Mouse (Mus musculus) midbrain, embryonic 16.5 days (tissue): Measurements from ENCODE around the gene Sod3. TPM values are rescaled to one million over a fixed set of nuclear protein-coding genes. Genes with fewer than 3 reads are reported as not detected.

Source experiments
- ATAC-seq: fragments of 200-750 bp; cut with Nextera tagmentation; 2 replicates; pipeline ENCODE4 v1.8.0; 2017; ENCODE audit warnings: moderate TSS enrichment
- H3K27ac ChIP-seq: fragments of 300-500 bp; sonication (generic); 2 replicates; pipeline ENCODE4 v1.5.1; 2014; ENCODE audit warnings: mild to moderate bottlenecking, low read length, mixed read lengths
- H3K27me3 ChIP-seq: fragments of 300-500 bp; sonication (generic); 2 replicates; pipeline ENCODE4 v1.6.1; 2014; ENCODE audit warnings: low read depth, low read length, mixed read lengths; ENCODE audit not compliant: control insufficient read depth, insufficient read depth
- H3K36me3 ChIP-seq: fragments of 300-500 bp; sonication (generic); 2 replicates; pipeline ENCODE4 v1.6.1; 2014; ENCODE audit warnings: mild to moderate bottlenecking, low read length, moderate library complexity, mixed read lengths; ENCODE audit not compliant: control insufficient read depth, insufficient read depth
- H3K4me1 ChIP-seq: fragments of 300-500 bp; sonication (generic); 2 replicates; pipeline ENCODE4 v1.6.1; 2014; ENCODE audit warnings: mild to moderate bottlenecking, low read length, mixed read lengths; ENCODE audit not compliant: control insufficient read depth, insufficient read depth
- H3K4me2 ChIP-seq: fragments of 300-500 bp; sonication (generic); 2 replicates; pipeline ENCODE4 v1.6.1; 2014; ENCODE audit warnings: mild to moderate bottlenecking, low read length, mixed read lengths
- H3K4me3 ChIP-seq: fragments of 300-500 bp; sonication (generic); 2 replicates; pipeline ENCODE4 v1.5.1; 2014; ENCODE audit warnings: low read depth, mild to moderate bottlenecking, low read length, moderate library complexity, mixed read lengths
- H3K9ac ChIP-seq: fragments of 300-500 bp; sonication (generic); 2 replicates; pipeline ENCODE4 v1.6.1; 2014; ENCODE audit warnings: low read depth, low read length, mixed read lengths
- H3K9me3 ChIP-seq: fragments of 300-500 bp; sonication (generic); replicated peaks from 2 replicates; pipeline ENCODE4 v1.6.1; 2014; ENCODE audit warnings: mild to moderate bottlenecking, low read length, mixed read lengths; ENCODE audit not compliant: control insufficient read depth, poor library complexity, severe bottlenecking
- WGBS: fragments of 180-500 bp; shearing (Covaris S2); extraction: QIAGEN DNeasy Blood & Tissue Kit; methylation state at CpG from one replicate; pipeline ENCODE4 v1.1.7; 2014; 5-methylcytosine and 5-hydroxymethylcytosine counted together
- polyA plus RNA-seq: library from polyadenylated mRNA; unstranded; fragments of >200 nt; fragmentation: Nextera tagmentation; extraction: Ambion mirVana; gene quantifications from 2 replicates; pipeline ENCODE4 v1.2.1, GENCODE M21; 2015

Gene Sod3
- polyA plus RNA-seq, 1 experiment from 2014 or later, result 2.8 TPM

DNA sequence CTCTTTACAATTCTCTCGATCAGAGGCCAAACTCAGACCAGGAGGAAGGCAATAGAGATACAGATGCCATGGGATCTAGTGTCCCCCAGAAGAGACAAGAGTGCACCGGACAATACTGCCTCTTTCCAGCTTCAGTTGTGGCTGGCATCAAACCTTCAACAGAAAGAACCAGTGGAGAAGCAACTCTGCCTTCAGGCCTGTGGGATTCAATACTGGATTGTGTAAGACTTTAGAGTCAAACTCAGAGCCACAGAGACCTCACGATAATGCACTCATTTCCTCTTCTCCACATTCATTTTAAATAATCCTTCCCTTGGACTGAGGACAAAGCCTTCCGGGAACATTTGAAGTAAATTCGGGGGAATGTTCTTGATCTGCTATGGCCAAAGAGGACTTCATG is 10.9 kb upstream of the Sod3 start:
- Histone ChIP-seq H3K27me3 (no peaks in the 10 kb centered on the region), H3K4me2 (no peak overlapping the region), H3K4me3 (no peak overlapping the region), H3K9me3 (no peaks in the 10 kb centered on the region), H3K4me1 (no peaks in the 10 kb centered on the region), H3K9ac (no peak overlapping the region), H3K27ac (no peak overlapping the region), H3K36me3 (no peaks in the 10 kb centered on the region)
- no peak for ATAC-seq
- WGBS, result 86% methylated on average over 5 of the region's 5 CpGs

DNA sequence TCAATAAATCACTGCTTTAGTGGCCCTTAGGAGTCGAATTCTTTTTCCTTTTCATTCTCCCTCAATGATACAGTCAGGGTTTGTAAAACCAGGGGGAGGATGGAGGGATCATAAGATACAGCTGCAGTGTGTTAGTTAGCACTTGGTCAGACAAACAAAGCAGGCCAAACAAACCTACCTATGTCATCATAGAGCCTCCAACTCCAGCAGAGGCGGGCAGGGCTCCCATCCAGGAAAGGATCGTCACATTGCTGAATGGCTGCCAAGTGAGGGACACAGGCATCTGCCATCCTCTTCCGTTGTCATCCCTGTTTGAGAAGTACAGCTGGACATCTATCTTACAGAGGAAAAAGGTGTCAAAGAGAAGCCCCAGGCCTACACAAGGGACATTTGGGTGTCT is 9.2 kb upstream of the Sod3 start:
- Histone ChIP-seq H3K4me2 (no peak overlapping the region), H3K36me3 (no peaks in the 10 kb centered on the region), H3K4me3 (no peak overlapping the region), H3K9me3 (no peaks in the 10 kb centered on the region), H3K27ac (no peak overlapping the region), H3K4me1 (no peaks in the 10 kb centered on the region), H3K9ac (no peak overlapping the region), H3K27me3 (no peaks in the 10 kb centered on the region)
- 85% methylated on average over 4 of the region's 4 CpGs for WGBS
- no peak for ATAC-seq

GRCm38 (mm10) chr5:52355612-52356011 is 8.0 kb upstream of the Sod3 start:
- no peaks in the 10 kb centered on the region for H3K27me3 ChIP-seq
- H3K36me3 ChIP-seq, result no peaks in the 10 kb centered on the region
- no peak overlapping the region for H3K4me2 ChIP-seq
- H3K9me3 ChIP-seq, result no peaks in the 10 kb centered on the region
- no peak overlapping the region for H3K4me3 ChIP-seq
- peaks cover 4% of the 10 kb centered on the region; the same call in 1 of the 2 replicates for H3K4me1 ChIP-seq
- no peak for ATAC-seq
- 93% methylated on average over 7 of the region's 7 CpGs for WGBS
- no peak overlapping the region for H3K9ac ChIP-seq
- H3K27ac ChIP-seq, result no peak overlapping the region

DNA sequence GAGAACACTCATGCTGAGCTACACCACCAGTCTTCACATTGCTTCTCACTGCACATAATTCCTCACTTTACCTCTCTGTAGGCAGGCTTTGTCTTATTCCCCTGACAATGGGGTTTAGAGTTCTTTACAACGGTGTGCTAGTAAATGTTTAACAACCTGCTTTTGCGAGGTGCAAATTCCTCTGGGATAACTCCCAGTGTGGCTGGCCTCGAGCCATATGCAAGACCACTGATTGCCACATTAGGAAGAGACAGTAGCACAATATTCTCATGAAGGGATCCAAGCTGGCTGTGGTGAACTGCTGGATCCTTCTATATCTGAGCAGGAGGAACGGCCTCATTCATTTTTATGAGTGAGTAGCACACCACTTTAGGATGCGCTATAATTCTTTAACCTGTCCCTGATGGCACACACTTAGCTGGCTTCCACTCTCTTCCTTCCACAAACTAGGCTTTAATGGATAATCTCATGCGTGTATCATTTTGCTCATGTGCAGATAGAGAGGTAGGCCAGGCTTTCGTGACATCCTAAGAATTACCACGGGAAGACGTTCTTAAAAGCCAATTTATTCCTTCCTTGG is 6.3 kb upstream of the Sod3 start:
- Histone ChIP-seq H3K4me3 (no peak overlapping the region), H3K27me3 (no peaks in the 10 kb centered on the region), H3K9ac (no peak overlapping the region), H3K36me3 (no peaks in the 10 kb centered on the region), H3K4me1 (peaks cover 4% of the 10 kb centered on the region; the same call in 1 of the 2 replicates), H3K9me3 (no peaks in the 10 kb centered on the region), H3K27ac (no peak overlapping the region), H3K4me2 (no peak overlapping the region)
- 60% methylated on average over 9 of the region's 9 CpGs for WGBS
- ATAC-seq, result no peak

- H3K4me1 ChIP-seq, result peaks cover 5% of the 10 kb centered on the region; the same call in 1 of the 2 replicates
- H3K4me3 ChIP-seq, result no peak overlapping the region
- no peak overlapping the region for H3K27ac ChIP-seq
- H3K36me3 ChIP-seq, result no peaks in the 10 kb centered on the region
- no peak overlapping the region for H3K4me2 ChIP-seq
- H3K9me3 ChIP-seq, result no peaks in the 10 kb centered on the region
- no peak for ATAC-seq
- no peak overlapping the region for H3K9ac ChIP-seq
- H3K27me3 ChIP-seq, result no peaks in the 10 kb centered on the region
- 87% methylated on average over 6 of the region's 6 CpGs for WGBS
Observed at GRCm38 (mm10) chr5:52358120-52358519, 5.5 kb upstream of the Sod3 start.

GRCm38 (mm10) chr5:52360286-52361049 is 3.1 kb upstream of the Sod3 start:
- peak; percentile 74 for ATAC-seq
- WGBS, result 58% methylated on average over 21 of the region's 21 CpGs
- no peak overlapping the region for H3K9ac ChIP-seq
- H3K9me3 ChIP-seq, result no peaks in the 10 kb centered on the region
- no peak overlapping the region for H3K4me3 ChIP-seq
- no peak overlapping the region for H3K4me2 ChIP-seq
- H3K36me3 ChIP-seq, result no peaks in the 10 kb centered on the region
- no peaks in the 10 kb centered on the region for H3K27me3 ChIP-seq
- H3K4me1 ChIP-seq, result peaks cover 6% of the 10 kb centered on the region; the same call in 1 of the 2 replicates
- H3K27ac ChIP-seq, result no peak overlapping the region

DNA sequence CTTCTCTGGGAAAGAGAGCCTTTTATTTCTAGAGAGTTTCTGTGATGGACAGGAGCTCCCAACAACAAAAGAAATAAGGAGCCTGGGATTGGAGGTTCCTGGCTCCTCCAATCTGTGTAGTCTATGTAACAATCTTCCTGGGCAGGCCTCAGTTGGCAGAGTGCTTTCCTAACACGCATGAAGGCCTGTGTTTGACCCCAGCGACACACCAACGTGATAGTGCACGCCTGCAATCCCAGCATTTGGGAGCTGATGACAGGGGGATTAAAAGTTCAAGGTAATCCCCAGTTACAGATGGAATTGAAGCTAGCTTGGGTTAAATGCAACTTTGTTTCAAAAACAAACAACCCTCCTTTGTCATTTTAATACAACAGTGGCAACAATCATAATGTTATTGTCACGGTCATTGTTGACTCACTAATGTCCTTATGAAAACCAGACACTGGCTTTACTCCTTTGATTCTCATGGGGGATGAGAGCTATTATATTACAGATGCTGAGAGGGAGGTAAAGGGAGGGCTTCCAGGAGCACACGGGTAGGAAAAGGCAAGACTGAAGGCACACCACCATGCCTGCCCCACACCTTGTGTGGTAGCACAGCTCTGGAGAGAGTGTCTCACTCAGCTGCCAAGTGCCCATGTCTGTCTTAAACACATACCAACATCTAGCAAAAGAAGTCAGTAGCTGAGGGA is 669 bp upstream of the Sod3 start:
- ATAC-seq, result 0 out of 2 replicates have a peak, but pooled peaks have one; percentile 22
- no peak overlapping the region for H3K4me2 ChIP-seq
- no peak overlapping the region for H3K27ac ChIP-seq

DNA sequence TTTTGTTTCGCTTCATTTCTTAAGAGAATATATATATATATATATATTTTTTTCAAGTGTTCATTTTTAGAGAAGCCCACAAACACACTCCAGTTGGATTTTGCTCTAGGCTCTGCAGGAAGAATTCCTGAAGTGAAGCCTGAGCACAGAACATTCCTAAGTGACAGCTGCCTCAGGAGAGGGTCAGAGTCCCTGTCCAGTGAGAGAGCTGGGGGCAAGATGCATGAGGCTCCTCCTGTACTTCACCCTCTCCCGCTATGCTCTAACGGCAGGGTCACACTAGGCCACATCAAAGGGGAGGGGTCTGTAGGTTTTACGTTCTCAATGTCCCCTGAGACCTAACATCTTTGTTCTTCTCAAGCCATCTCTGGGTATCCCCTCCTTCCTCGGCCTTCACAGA is 930 bp downstream of the Sod3 start:
- no peak for ATAC-seq
- no peak overlapping the region for H3K9ac ChIP-seq
- 69% methylated on average over 5 of the region's 5 CpGs for WGBS

More for the DNA sequence above, 669 bp upstream of the Sod3 start:
- Histone ChIP-seq H3K4me3 (no peak overlapping the region), H3K9me3 (no peaks in the 10 kb centered on the region), H3K4me1 (peaks cover 6% of the 10 kb centered on the region; the same call in 1 of the 2 replicates), H3K9ac (no peak overlapping the region), H3K27me3 (no peaks in the 10 kb centered on the region), H3K36me3 (no peaks in the 10 kb centered on the region)
- 37% methylated on average over 6 of the region's 6 CpGs for WGBS

GRCm38 (mm10) chr5:52365930-52366329 is 2.3 kb downstream of the Sod3 start:
- no peak overlapping the region for H3K4me3 ChIP-seq
- no peaks in the 10 kb centered on the region for H3K9me3 ChIP-seq
- H3K9ac ChIP-seq, result no peak overlapping the region
- H3K36me3 ChIP-seq, result no peaks in the 10 kb centered on the region
- 0 out of 2 replicates have a peak, but pooled peaks cover 2% of the 10 kb centered on the region for H3K4me1 ChIP-seq
- no peak for ATAC-seq
- H3K4me2 ChIP-seq, result no peak overlapping the region
- H3K27ac ChIP-seq, result no peak overlapping the region
- WGBS, result 97% methylated on average over 5 of the region's 5 CpGs
- H3K27me3 ChIP-seq, result no peaks in the 10 kb centered on the region

More for the DNA sequence above, 930 bp downstream of the Sod3 start:
- Histone ChIP-seq H3K27me3 (no peaks in the 10 kb centered on the region), H3K4me1 (peaks cover 6% of the 10 kb centered on the region; the same call in 1 of the 2 replicates), H3K9me3 (no peaks in the 10 kb centered on the region), H3K36me3 (no peaks in the 10 kb centered on the region), H3K4me2 (no peak overlapping the region), H3K4me3 (no peak overlapping the region), H3K27ac (no peak overlapping the region)
